Mouse (Mus musculus): ENCODE measurements at regions not wholly inside any gene's neighbourhood (a gene's known extent, or its start where the extent isn't known, plus 50 kb on each side); places are given as distances from the start of the nearest gene placed in this dataset.

DNA sequence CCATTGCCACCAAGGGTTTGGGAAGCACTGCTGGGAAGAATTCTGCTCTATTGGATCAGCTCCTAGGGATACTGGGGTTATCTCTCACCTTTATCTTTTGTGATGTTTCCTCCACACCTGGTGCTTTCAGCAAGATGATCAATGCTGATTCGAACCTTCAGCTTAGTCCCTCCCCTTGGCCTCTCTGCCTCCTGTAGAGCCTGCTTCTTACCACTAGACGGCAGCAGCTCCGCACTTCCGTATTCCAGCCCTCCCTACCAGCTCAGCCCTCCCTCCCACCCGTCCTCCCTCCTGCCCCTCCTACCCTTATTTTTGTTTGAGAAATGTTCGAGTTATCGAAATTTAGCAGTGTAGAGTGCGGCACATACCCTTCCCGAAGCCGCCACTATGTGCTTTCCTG lies 55.5 kb upstream of the Itga11 start:
- Histone ChIP-seq H3K4me3 (ENCODE audit: low read depth, low read length) (no peak overlapping the region), H3K27me3 (replicated peaks; ENCODE audit: control insufficient read depth, insufficient read depth, low read length) (no peaks in the 10 kb centered on the region), H3K9me3 (ENCODE audit: control insufficient read depth) (no peaks in the 10 kb centered on the region), H3K9ac (ENCODE audit: low read depth, low read length) (no peak overlapping the region), H3K4me1 (replicated peaks; ENCODE audit: control insufficient read depth, insufficient read depth, low read length) (no peaks in the 10 kb centered on the region), H3K4me2 (replicated peaks; ENCODE audit: low read depth) (no peak overlapping the region), H3K36me3 (ENCODE audit: control insufficient read depth, insufficient read depth) (no peaks in the 10 kb centered on the region), H3K27ac (ENCODE audit: low read depth, low read length) (no peak overlapping the region)
- 63% methylated on average over 10 of the region's 10 CpGs for WGBS
- no peak for ATAC-seq
- TF ChIP-seq CTCF (IDR thresholded peaks at IDR 0.05; ENCODE audit: low read depth), result peak; percentile 66

DNA sequence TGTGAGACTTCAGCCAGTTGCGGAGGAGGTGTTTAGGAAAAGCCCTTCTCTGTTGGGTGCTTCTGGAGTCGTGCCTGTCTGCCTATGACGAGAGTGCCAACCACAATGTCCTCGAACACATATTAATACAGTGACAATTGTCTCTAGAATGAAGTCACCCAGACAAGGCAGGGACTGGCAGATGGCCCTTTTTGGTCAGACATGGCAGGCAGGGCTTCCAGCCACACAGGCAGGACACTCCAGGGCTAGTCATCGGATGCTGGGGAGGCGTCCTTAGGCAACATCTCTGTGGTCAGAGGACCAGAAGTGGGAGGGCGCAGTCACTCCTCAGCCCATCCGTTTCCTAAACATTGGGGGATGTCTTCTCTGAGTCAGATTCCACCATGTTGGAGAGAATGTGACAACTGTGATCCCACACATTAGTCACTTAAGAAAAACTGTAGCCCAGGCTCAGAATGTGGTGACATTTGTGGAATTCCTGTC lies 53.0 kb upstream of the Itga11 start:
- Histone ChIP-seq H3K9ac (ENCODE audit: low read depth, low read length) (no peak overlapping the region), H3K4me3 (ENCODE audit: low read depth, low read length) (no peak overlapping the region), H3K27me3 (replicated peaks; ENCODE audit: control insufficient read depth, insufficient read depth, low read length) (no peaks in the 10 kb centered on the region), H3K4me1 (replicated peaks; ENCODE audit: control insufficient read depth, insufficient read depth, low read length) (no peaks in the 10 kb centered on the region), H3K27ac (ENCODE audit: low read depth, low read length) (no peak overlapping the region), H3K9me3 (ENCODE audit: control insufficient read depth) (no peaks in the 10 kb centered on the region), H3K4me2 (replicated peaks; ENCODE audit: low read depth) (no peak overlapping the region), H3K36me3 (ENCODE audit: control insufficient read depth, insufficient read depth) (no peaks in the 10 kb centered on the region)
- 79% methylated on average over 8 of the region's 8 CpGs for WGBS
- TF ChIP-seq CTCF (IDR thresholded peaks at IDR 0.05; ENCODE audit: low read depth), result no peak
- no peak for ATAC-seq

DNA sequence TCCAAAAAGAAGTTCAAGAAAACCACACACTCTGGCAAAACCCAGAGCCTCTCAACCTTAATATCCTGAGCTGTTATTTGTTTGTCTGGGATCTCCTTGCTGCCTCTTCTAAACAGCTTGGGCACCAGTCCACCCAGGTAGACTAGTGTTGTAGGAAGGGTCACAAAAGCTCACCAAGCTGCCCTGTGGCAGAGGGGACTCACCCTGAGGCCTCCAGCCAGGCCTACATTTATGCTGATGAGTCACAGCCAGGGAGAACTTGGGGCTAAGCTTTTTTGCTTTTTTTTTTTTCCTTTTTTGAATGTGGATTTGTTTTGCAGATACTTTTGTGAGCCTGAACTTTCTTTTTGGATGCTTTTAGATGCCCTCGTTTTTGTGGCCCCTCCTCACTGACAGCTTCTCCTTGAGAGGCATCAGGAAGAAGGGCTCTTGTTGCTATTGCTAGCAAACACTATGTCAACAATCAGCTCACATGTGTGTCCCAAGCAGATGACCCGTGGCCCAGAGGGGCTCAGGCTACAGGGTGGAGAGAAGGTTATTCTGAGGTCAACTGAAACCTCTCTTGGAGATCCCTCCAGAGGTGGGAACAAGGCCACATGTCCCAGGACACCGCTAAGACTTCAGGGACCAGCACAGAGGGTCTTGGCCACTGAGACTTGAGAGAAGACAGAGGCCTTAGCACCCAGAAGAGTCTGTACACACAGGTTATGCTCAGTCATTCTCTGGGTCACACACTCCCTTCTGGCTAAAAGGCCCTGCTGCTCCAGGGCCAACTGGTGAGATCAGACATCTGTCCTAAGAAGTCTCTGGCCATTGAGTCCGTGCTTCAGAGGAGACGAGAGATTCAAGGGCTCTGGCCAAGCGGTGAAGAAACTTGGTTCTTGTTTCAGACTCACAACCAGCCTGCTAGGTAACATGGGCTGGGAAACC lies 50.3 kb upstream of the Itga11 start:
- Histone ChIP-seq H3K36me3 (ENCODE audit: control insufficient read depth, insufficient read depth) (no peaks in the 10 kb centered on the region), H3K9me3 (ENCODE audit: control insufficient read depth) (no peaks in the 10 kb centered on the region), H3K27me3 (replicated peaks; ENCODE audit: control insufficient read depth, insufficient read depth, low read length) (no peaks in the 10 kb centered on the region), H3K4me2 (replicated peaks; ENCODE audit: low read depth) (no peak overlapping the region), H3K27ac (ENCODE audit: low read depth, low read length) (no peak overlapping the region), H3K4me1 (replicated peaks; ENCODE audit: control insufficient read depth, insufficient read depth, low read length) (0 out of 2 replicates have a peak, but pooled peaks cover 2% of the 10 kb centered on the region), H3K9ac (ENCODE audit: low read depth, low read length) (no peak overlapping the region), H3K4me3 (ENCODE audit: low read depth, low read length) (no peak overlapping the region)
- WGBS, result 55% methylated on average over 6 of the region's 6 CpGs
- no peak for ATAC-seq
- TF ChIP-seq CTCF (IDR thresholded peaks at IDR 0.05; ENCODE audit: low read depth), result no peak
